Mouse (Mus musculus): ENCODE results near the gene Olfr781. TPM values are rescaled to one million over a fixed set of nuclear protein-coding genes. Genes with fewer than 3 reads are reported as not detected.
"Not testable (repeated sequence)": the region's sequence is repeated elsewhere in the genome, so short reads cannot be mapped to it uniquely, and the experiment has no call there.

Olfr781 gene
- polyA plus RNA-seq (2016; fragmentation: Nextera tagmentation; extraction: Ambion mirVana): not detected in 2 replicates

DNA sequence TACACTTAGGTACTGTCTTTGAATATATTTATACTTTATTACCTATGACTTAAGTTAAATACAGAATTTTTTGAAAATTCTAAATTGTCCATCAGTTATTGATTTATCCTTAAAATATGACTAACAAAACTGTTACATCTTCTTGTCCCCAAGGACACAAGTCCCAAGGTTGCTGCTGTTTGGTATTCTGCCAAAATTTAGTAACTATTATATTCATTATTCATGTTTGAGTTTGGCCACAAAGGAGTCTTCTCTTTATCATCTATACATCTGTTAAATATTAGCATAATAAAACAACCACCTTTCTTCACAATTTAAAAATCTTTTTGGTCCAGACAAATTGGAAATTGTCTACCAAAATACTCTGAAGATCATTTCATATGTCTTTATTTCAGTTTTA is at the start of gene Olfr781:
TSS of gene Olfr781 (plus strand) at position 301 of the 400 bp plus-strand sequence.
- H3K4me1 ChIP-seq: no peaks in the 10 kb centered on the region
- no peak within 1 kb of the TSS for H3K4me2 ChIP-seq (replicated peaks)
- no peaks in the 10 kb centered on the region for H3K27me3 ChIP-seq
- H3K9ac ChIP-seq: no peak within 1 kb of the TSS
- ATAC-seq (ENCODE audit: insufficient number of reproducible peaks, insufficient read depth, low FRiP score, low TSS enrichment): no peak
- H3K27ac ChIP-seq: no peak within 1 kb of the TSS
- no peaks in the 10 kb centered on the region for H3K9me3 ChIP-seq
- no peaks in the 10 kb centered on the region for H3K36me3 ChIP-seq
- H3K4me3 ChIP-seq: no peak within 1 kb of the TSS

- WGBS: 56% methylated on average over 1 of the region's 1 CpGs
Observed at GRCm38 (mm10) chr10:129312973-129313372, 15.7 kb upstream of the Olfr781 start.

DNA sequence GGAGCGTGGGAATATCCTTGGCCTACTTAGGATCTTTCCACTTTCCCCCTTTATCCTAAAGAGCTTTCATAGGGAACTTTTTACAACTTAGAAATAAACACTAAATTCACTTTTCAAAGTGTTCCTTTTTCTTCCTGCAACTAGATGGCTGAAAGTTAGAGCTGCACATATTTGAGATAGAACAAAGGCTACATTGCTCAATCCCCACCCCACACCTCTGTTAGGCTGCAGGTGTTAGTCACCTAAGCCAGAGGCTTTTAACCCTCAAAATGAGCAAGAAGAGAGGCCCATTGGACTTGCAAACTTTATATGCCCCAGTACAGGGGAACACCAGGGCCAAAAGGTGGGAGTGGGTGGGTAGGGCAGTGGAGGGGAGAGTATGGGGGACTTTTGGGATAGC is 15.1 kb upstream of the Olfr781 start:
- not testable (repeated sequence) for H3K9ac ChIP-seq; H3K27ac ChIP-seq; ATAC-seq (ENCODE audit: insufficient number of reproducible peaks, insufficient read depth, low FRiP score, low TSS enrichment); H3K9me3 ChIP-seq; H3K27me3 ChIP-seq; H3K4me3 ChIP-seq; H3K36me3 ChIP-seq; H3K4me2 ChIP-seq (replicated peaks); H3K4me1 ChIP-seq
- WGBS: 83% methylated on average over 1 of the region's 1 CpGs

More at GRCm38 (mm10) chr10:129312973-129313372, 15.7 kb upstream of the Olfr781 start:
- ATAC-seq (ENCODE audit: insufficient number of reproducible peaks, insufficient read depth, low FRiP score, low TSS enrichment); H3K9me3 ChIP-seq; H3K36me3 ChIP-seq; H3K4me3 ChIP-seq; H3K9ac ChIP-seq; H3K4me1 ChIP-seq; H3K27ac ChIP-seq; H3K4me2 ChIP-seq (replicated peaks); H3K27me3 ChIP-seq: not testable (repeated sequence)

DNA sequence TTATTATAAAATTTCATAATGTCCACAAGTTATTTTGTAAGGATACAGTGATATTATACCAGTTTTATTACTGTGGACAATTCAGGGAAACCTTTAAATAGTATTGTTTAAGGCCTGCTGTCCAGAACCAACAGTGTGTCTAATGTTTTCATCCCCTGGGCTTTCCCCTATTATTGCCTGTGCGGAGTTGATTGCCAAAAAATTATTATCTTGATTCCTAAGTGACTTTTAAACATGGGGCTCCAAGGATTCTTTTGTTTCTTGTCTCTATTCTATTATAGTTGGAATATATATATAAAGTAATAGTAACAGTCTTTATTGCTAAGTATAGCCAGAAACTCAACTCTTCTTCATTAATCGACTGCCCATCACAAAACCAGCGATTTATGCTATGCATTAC is 10.8 kb upstream of the Olfr781 start, which contains the start of gene Olfr780:
TSS of gene Olfr780 (plus strand) at position 301 of the 400 bp plus-strand sequence.
- H3K4me2 ChIP-seq (replicated peaks): no peak within 1 kb of the TSS
- 87% methylated on average over 3 of the region's 3 CpGs for WGBS
- no peak for ATAC-seq (ENCODE audit: insufficient number of reproducible peaks, insufficient read depth, low FRiP score, low TSS enrichment)
- H3K27me3 ChIP-seq: no peaks in the 10 kb centered on the region
- H3K4me3 ChIP-seq: no peak within 1 kb of the TSS
- H3K36me3 ChIP-seq: no peaks in the 10 kb centered on the region
- H3K4me1 ChIP-seq: no peaks in the 10 kb centered on the region
- H3K9me3 ChIP-seq: no peaks in the 10 kb centered on the region
- H3K27ac ChIP-seq: no peak within 1 kb of the TSS
- no peak within 1 kb of the TSS for H3K9ac ChIP-seq

DNA sequence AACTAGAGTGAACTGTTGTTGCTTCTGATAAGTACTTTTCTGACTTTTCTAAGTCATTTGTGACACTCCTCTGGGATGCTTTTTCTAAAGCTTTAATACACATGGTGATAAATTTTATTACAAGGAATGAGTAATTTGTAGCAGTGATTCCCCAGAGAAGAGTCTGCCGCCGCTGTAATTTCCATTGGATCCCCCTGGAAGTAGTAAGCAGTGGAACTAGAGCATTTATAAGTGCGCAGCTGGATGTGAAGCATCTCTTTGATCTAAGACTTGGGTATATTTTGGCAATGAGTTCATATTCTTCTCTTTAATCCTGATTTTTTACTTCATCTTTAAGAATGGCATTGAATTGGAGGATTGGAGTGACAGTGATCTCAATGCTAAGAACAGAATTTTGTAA is 19.9 kb downstream of the Olfr781 start, which contains the start of gene Olfr782:
TSS of gene Olfr782 (plus strand) at position 301 of the 400 bp plus-strand sequence.
- Histone ChIP-seq H3K4me2 (replicated peaks) (no peak within 1 kb of the TSS), H3K9ac (no peak within 1 kb of the TSS), H3K36me3 (no peaks in the 10 kb centered on the region), H3K27me3 (no peaks in the 10 kb centered on the region), H3K4me1 (no peaks in the 10 kb centered on the region), H3K4me3 (no peak within 1 kb of the TSS), H3K9me3 (no peaks in the 10 kb centered on the region), H3K27ac (no peak within 1 kb of the TSS)
- no peak for ATAC-seq (ENCODE audit: insufficient number of reproducible peaks, insufficient read depth, low FRiP score, low TSS enrichment)
- WGBS: 92% methylated on average over 3 of the region's 3 CpGs

- not testable (repeated sequence) for H3K27me3 ChIP-seq; H3K9ac ChIP-seq; H3K27ac ChIP-seq; H3K4me3 ChIP-seq; H3K36me3 ChIP-seq; H3K4me1 ChIP-seq; ATAC-seq (ENCODE audit: insufficient number of reproducible peaks, insufficient read depth, low FRiP score, low TSS enrichment); H3K4me2 ChIP-seq (replicated peaks); H3K9me3 ChIP-seq
- 79% methylated on average over 2 of the region's 2 CpGs for WGBS
Observed at GRCm38 (mm10) chr10:129352475-129352874, 23.8 kb downstream of the Olfr781 start.

DNA sequence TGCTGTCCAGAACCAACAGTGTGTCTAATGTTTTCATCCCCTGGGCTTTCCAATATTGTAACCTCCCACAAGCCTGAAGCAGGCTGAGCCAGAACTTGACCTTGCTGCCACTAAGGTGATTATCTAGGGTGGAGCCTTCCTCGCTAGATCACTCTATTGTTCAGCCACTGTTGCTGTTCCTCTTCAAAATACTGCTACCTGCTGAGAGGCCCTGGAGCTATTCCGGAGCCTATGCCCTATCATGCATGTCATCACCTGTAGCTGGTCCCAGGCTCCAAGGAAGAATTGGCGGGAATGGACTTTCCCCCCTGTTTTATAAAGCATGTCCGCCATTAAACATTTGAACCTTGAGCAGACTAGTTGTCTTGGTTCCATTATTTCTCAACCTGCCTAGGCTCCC is 27.8 kb downstream of the Olfr781 start:
- H3K9me3 ChIP-seq; H3K36me3 ChIP-seq; H3K4me2 ChIP-seq (replicated peaks); H3K4me1 ChIP-seq; H3K27ac ChIP-seq; H3K27me3 ChIP-seq; ATAC-seq (ENCODE audit: insufficient number of reproducible peaks, insufficient read depth, low FRiP score, low TSS enrichment); H3K9ac ChIP-seq; H3K4me3 ChIP-seq: not testable (repeated sequence)
- 85% methylated on average over 4 of the region's 4 CpGs for WGBS

DNA sequence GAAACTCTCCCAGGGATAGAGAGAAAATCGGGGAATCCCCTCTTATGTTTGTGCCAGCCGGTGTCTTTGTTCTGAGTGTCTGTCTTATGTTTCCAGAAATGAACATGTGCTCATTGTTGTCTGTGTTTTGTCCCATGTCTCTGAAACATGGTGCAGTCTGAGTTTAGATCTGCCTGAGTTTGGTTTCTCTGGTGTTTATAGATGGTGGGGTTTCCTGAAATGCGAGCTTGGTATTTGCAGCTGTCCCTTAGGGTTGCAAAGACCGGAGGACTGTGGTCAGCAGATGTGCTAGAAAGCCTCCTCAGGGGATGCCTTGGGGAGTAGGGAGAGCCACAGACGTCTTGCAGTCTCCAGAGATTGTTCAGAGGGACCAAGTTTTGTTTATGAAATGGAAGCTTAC is 28.7 kb downstream of the Olfr781 start:
- WGBS: 73% methylated on average over 5 of the region's 5 CpGs
- no peaks in the 10 kb centered on the region for H3K9me3 ChIP-seq
- no peak overlapping the region for H3K9ac ChIP-seq
- H3K4me3 ChIP-seq: no peak overlapping the region
- H3K4me2 ChIP-seq (replicated peaks): no peak overlapping the region
- no peak overlapping the region for H3K27ac ChIP-seq
- ATAC-seq (ENCODE audit: insufficient number of reproducible peaks, insufficient read depth, low FRiP score, low TSS enrichment): no peak
- no peaks in the 10 kb centered on the region for H3K27me3 ChIP-seq
- H3K4me1 ChIP-seq: no peaks in the 10 kb centered on the region
- H3K36me3 ChIP-seq: no peaks in the 10 kb centered on the region

DNA sequence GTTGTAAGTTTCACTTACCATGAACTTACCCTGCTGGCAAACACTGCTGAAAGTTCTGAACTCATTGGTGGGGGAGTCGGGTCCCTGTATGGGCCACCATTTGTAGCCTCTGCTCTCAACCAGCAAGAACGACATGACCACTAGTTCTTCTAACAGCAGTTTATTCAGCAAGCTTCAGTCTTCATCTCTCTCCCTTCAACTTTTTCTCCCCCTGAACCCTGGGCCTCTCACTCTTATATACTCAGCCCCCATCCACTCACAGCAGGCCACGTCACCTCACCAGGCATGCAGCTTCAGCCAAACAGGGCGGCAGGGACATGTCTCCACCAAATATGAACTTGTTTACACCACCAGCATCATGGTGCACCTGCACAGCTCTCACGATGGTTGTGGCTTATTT is 45.4 kb downstream of the Olfr781 start:
- H3K27ac ChIP-seq; ATAC-seq (ENCODE audit: insufficient number of reproducible peaks, insufficient read depth, low FRiP score, low TSS enrichment); H3K4me2 ChIP-seq (replicated peaks); H3K4me3 ChIP-seq; H3K9me3 ChIP-seq; H3K27me3 ChIP-seq; H3K4me1 ChIP-seq; H3K9ac ChIP-seq; H3K36me3 ChIP-seq: not testable (repeated sequence)
- 85% methylated on average over 5 of the region's 5 CpGs for WGBS

Other genes with a start within 250 kb of the Olfr781 start
- gene Olfr767, start 245.9 kb upstream of the Olfr781 start, polyA plus RNA-seq (2016; fragmentation: Nextera tagmentation; extraction: Ambion mirVana): not detected in 2 replicates
- not detected in 2 replicates for gene Olfr768, start 229.5 kb upstream of the Olfr781 start, polyA plus RNA-seq (2016; fragmentation: Nextera tagmentation; extraction: Ambion mirVana)
- not detected in 2 replicates for gene Olfr769, start 211.0 kb upstream of the Olfr781 start, polyA plus RNA-seq (2016; fragmentation: Nextera tagmentation; extraction: Ambion mirVana)
- gene Olfr770, start 189.9 kb upstream of the Olfr781 start, polyA plus RNA-seq (2016; fragmentation: Nextera tagmentation; extraction: Ambion mirVana): not detected in 2 replicates
- not detected in 2 replicates for gene Olfr771, start 164.1 kb upstream of the Olfr781 start, polyA plus RNA-seq (2016; fragmentation: Nextera tagmentation; extraction: Ambion mirVana)
- not detected in 2 replicates for gene Olfr772, start 150.9 kb upstream of the Olfr781 start, polyA plus RNA-seq (2016; fragmentation: Nextera tagmentation; extraction: Ambion mirVana)
- gene Olfr773, start 141.4 kb upstream of the Olfr781 start, polyA plus RNA-seq (2016; fragmentation: Nextera tagmentation; extraction: Ambion mirVana): not detected in 2 replicates
- not detected in 2 replicates for gene Olfr774, start 92.7 kb upstream of the Olfr781 start, polyA plus RNA-seq (2016; fragmentation: Nextera tagmentation; extraction: Ambion mirVana)
- not detected in 2 replicates for gene Olfr775, start 80.4 kb upstream of the Olfr781 start, polyA plus RNA-seq (2016; fragmentation: Nextera tagmentation; extraction: Ambion mirVana)
- gene Olfr776, start 69.7 kb upstream of the Olfr781 start, polyA plus RNA-seq (2016; fragmentation: Nextera tagmentation; extraction: Ambion mirVana): not detected in 2 replicates
- not detected in 2 replicates for gene Olfr777, start 57.4 kb upstream of the Olfr781 start, polyA plus RNA-seq (2016; fragmentation: Nextera tagmentation; extraction: Ambion mirVana)
- gene Olfr780, start 10.7 kb upstream of the Olfr781 start, polyA plus RNA-seq (2016; fragmentation: Nextera tagmentation; extraction: Ambion mirVana): not detected in 2 replicates
- gene Olfr782, start 20.0 kb downstream of the Olfr781 start, polyA plus RNA-seq (2016; fragmentation: Nextera tagmentation; extraction: Ambion mirVana): not detected in 2 replicates
- gene Olfr784, start 55.2 kb downstream of the Olfr781 start, polyA plus RNA-seq (2016; fragmentation: Nextera tagmentation; extraction: Ambion mirVana): 0.06 TPM in 1 of 2 replicates, not detected in the other
- gene Olfr785, start 76.6 kb downstream of the Olfr781 start, polyA plus RNA-seq (2016; fragmentation: Nextera tagmentation; extraction: Ambion mirVana): not detected in 2 replicates
- gene Olfr786, start 98.5 kb downstream of the Olfr781 start, polyA plus RNA-seq (2016; fragmentation: Nextera tagmentation; extraction: Ambion mirVana): not detected in 2 replicates
- gene Olfr787, start 133.0 kb downstream of the Olfr781 start, polyA plus RNA-seq (2016; fragmentation: Nextera tagmentation; extraction: Ambion mirVana): not detected in 2 replicates
- gene Olfr788, start 142.1 kb downstream of the Olfr781 start, polyA plus RNA-seq (2016; fragmentation: Nextera tagmentation; extraction: Ambion mirVana): not detected in 2 replicates
- not detected in 2 replicates for gene Olfr789, start 155.9 kb downstream of the Olfr781 start, polyA plus RNA-seq (2016; fragmentation: Nextera tagmentation; extraction: Ambion mirVana)
- not detected in 2 replicates for gene Olfr790, start 169.6 kb downstream of the Olfr781 start, polyA plus RNA-seq (2016; fragmentation: Nextera tagmentation; extraction: Ambion mirVana)
- not detected in 2 replicates for gene Olfr791, start 192.9 kb downstream of the Olfr781 start, polyA plus RNA-seq (2016; fragmentation: Nextera tagmentation; extraction: Ambion mirVana)
- not detected in 2 replicates for gene Olfr792, start 210.3 kb downstream of the Olfr781 start, polyA plus RNA-seq (2016; fragmentation: Nextera tagmentation; extraction: Ambion mirVana)
- not detected in 2 replicates for gene Olfr794, start 238.8 kb downstream of the Olfr781 start, polyA plus RNA-seq (2016; fragmentation: Nextera tagmentation; extraction: Ambion mirVana)